Mouse (Mus musculus) heart, embryonic 12.5 days (tissue): ENCODE data around the gene Klf8. TPM values are rescaled to one million over a fixed set of nuclear protein-coding genes. Genes with fewer than 3 reads are reported as not detected.
"Not testable (repeated sequence)": the region's sequence is repeated elsewhere in the genome, so short reads cannot be mapped to it uniquely, and the experiment has no call there.

Source experiments
- ATAC-seq: fragments of 200-750 bp; cut with Nextera tagmentation; 2 replicates; pipeline ENCODE4 v1.8.0; 2017; ENCODE audit warnings: moderate TSS enrichment, moderate library complexity; ENCODE audit not compliant: insufficient number of reproducible peaks, low FRiP score
- H3K27ac ChIP-seq: fragments of 300-500 bp; sonication (generic); 2 replicates; pipeline ENCODE4 v1.5.1; 2016; ENCODE audit warnings: mild to moderate bottlenecking, moderate library complexity; ENCODE audit not compliant: poor library complexity, severe bottlenecking
- H3K27me3 ChIP-seq: fragments of 300-500 bp; sonication (generic); replicated peaks from 2 replicates; pipeline ENCODE4 v1.6.1; 2016; ENCODE audit warnings: mild to moderate bottlenecking, moderate library complexity
- H3K36me3 ChIP-seq: fragments of 300-500 bp; sonication (generic); 2 replicates; pipeline ENCODE4 v1.6.1; 2016; ENCODE audit warnings: mild to moderate bottlenecking, moderate library complexity
- H3K4me1 ChIP-seq: fragments of 300-500 bp; sonication (generic); replicated peaks from 2 replicates; pipeline ENCODE4 v1.6.1; 2016; ENCODE audit warnings: mild to moderate bottlenecking
- H3K4me2 ChIP-seq: fragments of 300-500 bp; sonication (generic); 2 replicates; pipeline ENCODE4 v1.6.1; 2016; ENCODE audit warnings: mild to moderate bottlenecking, moderate library complexity
- H3K4me3 ChIP-seq: fragments of 300-500 bp; sonication (generic); 2 replicates; pipeline ENCODE4 v1.5.1; 2016; ENCODE audit warnings: mild to moderate bottlenecking
- H3K9ac ChIP-seq: fragments of 300-500 bp; sonication (generic); 2 replicates; pipeline ENCODE4 v1.6.1; 2016; ENCODE audit warnings: mild to moderate bottlenecking, moderate library complexity
- H3K9me3 ChIP-seq: fragments of 300-500 bp; sonication (generic); replicated peaks from 2 replicates; pipeline ENCODE4 v1.6.1; 2016; ENCODE audit warnings: mild to moderate bottlenecking, moderate library complexity
- WGBS: fragments of 180-500 bp; shearing (Covaris S2); methylation state at CpG from one replicate; pipeline ENCODE4 v1.1.7; 2016; 5-methylcytosine and 5-hydroxymethylcytosine counted together
- polyA plus RNA-seq: library from polyadenylated mRNA; unstranded; fragments of >200 nt; fragmentation: Nextera tagmentation; extraction: Ambion mirVana; gene quantifications from 2 replicates; pipeline ENCODE4 v1.2.1, GENCODE M21; 2016

The Klf8 gene
- 1.8 and 2.3 TPM in 2 replicates for polyA plus RNA-seq

DNA sequence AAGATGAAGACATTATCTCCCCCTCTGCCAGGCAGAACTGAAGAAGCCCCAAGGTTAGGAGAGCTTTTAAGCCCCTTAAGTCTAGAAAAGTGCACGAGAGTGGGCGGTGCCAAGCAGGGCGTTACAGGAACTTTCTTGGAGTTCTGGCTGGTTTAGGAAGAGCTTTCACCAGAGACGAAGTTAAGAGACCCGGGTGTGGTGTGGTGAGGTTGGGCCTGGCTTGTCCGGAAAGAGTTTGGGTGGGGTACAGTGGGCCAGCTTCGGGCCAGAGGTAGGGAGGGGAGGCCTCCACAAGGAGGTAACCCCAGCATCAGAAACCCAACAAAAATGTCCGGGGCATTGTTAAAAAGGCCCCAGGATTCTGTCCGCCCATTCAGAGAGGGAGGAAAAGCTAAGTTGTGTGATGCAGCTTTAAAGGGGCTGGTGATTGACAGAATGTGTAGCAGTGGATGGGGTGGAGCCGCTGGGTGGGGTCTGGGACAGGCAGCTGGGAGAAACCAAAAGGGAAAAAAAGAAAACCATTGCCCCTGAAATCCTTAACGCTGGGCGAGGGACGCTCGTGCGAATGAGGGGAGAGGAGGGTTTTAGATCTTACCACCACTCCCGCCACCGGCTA, at the start of gene Klf8:
Gene Klf8 (plus strand): TSS at position 163 of the 616 bp plus-strand sequence.
- no peaks in the 10 kb centered on the region for H3K27me3 ChIP-seq
- H3K4me3 ChIP-seq: peak within 1 kb of the TSS; percentile 66
- no peaks in the 10 kb centered on the region for H3K9me3 ChIP-seq
- H3K27ac ChIP-seq: no peak within 1 kb of the TSS
- no peaks in the 10 kb centered on the region for H3K36me3 ChIP-seq
- H3K9ac ChIP-seq: peak within 1 kb of the TSS; percentile 64
- 26% methylated on average over 17 of the region's 17 CpGs for WGBS
- H3K4me2 ChIP-seq: peak within 1 kb of the TSS; percentile 74
- ATAC-seq: no peak
- H3K4me1 ChIP-seq: no peaks in the 10 kb centered on the region

DNA sequence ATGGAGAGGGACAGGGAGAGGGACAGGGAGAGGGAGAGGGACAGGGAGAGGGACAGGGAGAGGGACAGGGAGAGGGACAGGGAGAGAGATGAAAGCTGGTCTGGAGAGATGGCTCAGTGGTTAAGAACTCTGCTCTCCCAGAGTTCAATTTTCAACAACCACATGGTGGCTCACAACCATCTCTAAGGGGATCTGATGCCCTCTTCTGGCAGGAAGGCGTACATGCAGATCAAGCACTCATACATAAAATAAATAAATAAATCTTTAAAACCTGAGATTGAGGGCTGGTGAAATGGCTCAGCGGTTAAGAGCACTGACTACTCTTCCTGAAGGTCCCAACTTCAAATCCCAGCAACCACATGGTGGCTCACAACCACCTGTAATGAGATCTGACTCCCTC, 38.1 kb upstream of the Klf8 start:
- not testable (repeated sequence) for H3K36me3 ChIP-seq, H3K9ac ChIP-seq, H3K4me3 ChIP-seq, H3K27ac ChIP-seq, H3K4me1 ChIP-seq, ATAC-seq, H3K4me2 ChIP-seq, H3K27me3 ChIP-seq, H3K9me3 ChIP-seq
- 69% methylated on average over 2 of the region's 2 CpGs for WGBS

DNA sequence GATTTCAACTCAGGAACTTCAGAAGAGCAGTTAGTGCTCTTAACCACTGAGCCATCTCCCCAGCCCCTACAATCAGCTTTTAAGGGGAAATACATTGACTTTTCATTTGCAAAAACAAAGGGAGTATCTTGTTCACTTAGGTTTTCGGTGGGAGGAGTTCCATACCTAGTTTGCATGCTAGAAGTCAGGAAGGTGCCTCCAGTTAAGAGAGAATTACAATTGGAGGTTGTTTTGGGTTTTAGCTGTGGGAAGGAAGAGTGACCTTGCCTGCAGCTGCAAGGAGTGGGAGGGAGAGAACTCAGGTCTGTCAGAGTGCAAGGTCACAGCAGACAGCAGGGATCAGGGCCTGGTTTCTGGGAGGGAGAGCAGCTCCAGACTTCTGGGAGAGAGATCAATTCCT, 26.2 kb upstream of the Klf8 start:
- no peaks in the 10 kb centered on the region for H3K9me3 ChIP-seq
- no peaks in the 10 kb centered on the region for H3K27me3 ChIP-seq
- H3K9ac ChIP-seq: no peak overlapping the region
- H3K4me3 ChIP-seq: no peak overlapping the region
- H3K4me1 ChIP-seq: no peaks in the 10 kb centered on the region
- no peak overlapping the region for H3K27ac ChIP-seq
- no peak for ATAC-seq
- H3K4me2 ChIP-seq: no peak overlapping the region
- 61% methylated on average over 1 of the region's 1 CpGs for WGBS
- H3K36me3 ChIP-seq: no peaks in the 10 kb centered on the region

DNA sequence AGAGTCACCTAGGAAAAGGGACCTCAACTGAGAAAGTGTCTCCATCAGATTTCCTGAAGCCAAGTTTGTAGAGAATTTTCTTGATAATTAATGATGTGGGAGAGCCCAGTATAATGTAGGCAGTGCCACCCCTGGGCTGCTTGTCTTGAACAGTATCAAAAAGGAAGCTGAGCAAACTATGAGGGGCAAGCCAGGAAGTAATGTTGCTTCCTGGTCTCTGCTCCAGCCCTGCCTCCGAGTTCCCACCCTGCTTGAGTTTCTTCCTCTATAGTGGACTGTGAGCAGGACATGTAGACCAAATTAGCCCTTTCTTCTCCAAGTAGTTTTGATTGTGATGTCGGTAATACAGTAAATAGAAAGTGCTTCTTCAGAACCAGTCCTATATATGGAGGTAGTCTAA, 6.0 kb upstream of the Klf8 start:
- Histone ChIP-seq H3K9ac (no peak overlapping the region), H3K9me3 (no peaks in the 10 kb centered on the region), H3K27me3 (no peaks in the 10 kb centered on the region), H3K4me1 (no peaks in the 10 kb centered on the region), H3K4me2 (no peak overlapping the region), H3K4me3 (no peak overlapping the region), H3K27ac (no peak overlapping the region), H3K36me3 (no peaks in the 10 kb centered on the region)
- 42% methylated on average over 2 of the region's 2 CpGs for WGBS
- no peak for ATAC-seq

DNA sequence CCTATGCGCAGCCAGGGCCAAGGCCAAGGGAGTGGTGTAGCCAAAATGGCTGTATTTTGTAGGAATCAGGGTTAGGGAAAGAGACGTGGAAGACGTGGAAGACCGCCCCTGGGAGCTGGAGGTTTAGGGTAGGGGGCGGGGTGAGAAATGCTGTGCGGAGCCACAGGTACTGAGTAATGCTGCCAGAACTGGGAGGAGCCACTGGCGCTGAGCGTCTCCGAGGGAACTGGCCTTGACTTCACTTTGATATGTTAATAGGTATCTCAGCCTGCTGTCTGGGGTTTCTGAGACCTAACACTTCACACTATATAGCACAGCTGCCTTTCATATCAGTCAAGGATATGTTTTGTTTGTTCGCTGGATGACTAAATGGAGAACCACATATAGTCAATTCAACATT, 4.0 kb upstream of the Klf8 start:
- no peaks in the 10 kb centered on the region for H3K9me3 ChIP-seq
- no peak overlapping the region for H3K27ac ChIP-seq
- no peaks in the 10 kb centered on the region for H3K27me3 ChIP-seq
- H3K4me2 ChIP-seq: peak overlapping the region; percentile 48; the same call in 1 of the 2 replicates
- WGBS: 12% methylated on average over 10 of the region's 10 CpGs
- H3K4me3 ChIP-seq: no peak overlapping the region
- no peaks in the 10 kb centered on the region for H3K4me1 ChIP-seq
- H3K9ac ChIP-seq: no peak overlapping the region
- H3K36me3 ChIP-seq: no peaks in the 10 kb centered on the region
- ATAC-seq: no peak

DNA sequence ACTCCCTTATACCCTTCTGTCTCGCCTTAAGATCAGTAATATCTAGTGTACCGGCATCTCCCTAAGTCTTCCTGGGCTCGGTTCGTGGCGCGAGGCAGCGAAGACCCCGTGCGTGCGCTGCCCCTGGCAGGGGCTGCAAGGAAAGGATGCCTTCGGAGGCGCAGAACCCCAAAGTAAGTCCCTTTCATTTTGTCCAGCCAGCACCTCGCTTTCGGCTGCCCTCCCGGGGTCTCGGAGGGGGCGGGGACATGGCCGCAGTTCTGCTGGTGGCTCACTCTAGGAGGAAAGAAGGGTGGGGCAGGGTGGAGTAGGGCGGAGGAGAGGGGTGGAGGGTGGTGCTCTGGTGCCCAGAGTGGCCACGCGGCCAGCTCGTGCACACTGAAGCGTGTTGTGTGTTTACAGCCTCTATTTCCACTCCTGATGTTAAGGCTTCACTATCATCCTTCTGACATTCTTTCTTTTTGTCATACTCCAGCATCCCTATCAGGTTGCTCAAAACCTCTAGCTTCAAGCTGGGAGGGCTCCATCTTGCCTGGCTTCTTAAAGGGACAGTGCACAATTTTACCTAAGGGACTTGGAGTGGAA, 746 bp downstream of the Klf8 start:
- Histone ChIP-seq H3K27ac (no peak overlapping the region), H3K36me3 (no peaks in the 10 kb centered on the region), H3K9ac (peak overlapping the region; percentile 64), H3K4me1 (no peaks in the 10 kb centered on the region), H3K4me3 (peak overlapping the region; percentile 66), H3K4me2 (peak overlapping the region; percentile 74), H3K9me3 (no peaks in the 10 kb centered on the region), H3K27me3 (no peaks in the 10 kb centered on the region)
- 20% methylated on average over 23 of the region's 23 CpGs for WGBS
- no peak for ATAC-seq

DNA sequence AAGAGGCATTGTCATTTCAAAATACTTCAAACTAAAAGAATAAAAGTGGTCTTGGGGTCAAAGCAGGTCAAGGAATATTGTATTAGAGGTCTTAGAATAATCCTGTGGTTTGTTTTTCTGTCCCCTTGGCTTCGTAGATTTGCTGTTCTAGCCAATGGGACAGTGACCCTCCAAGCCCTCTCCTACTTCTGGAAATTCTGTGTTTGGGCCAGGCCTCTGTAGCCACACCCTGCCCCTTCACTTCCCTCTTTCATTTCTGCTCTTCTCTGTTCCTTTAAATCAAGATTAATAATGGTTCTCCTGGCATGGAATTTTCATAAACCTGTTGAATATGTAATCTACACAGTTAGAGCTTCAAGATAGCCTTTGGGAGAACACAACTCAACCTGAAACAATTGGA, 17.0 kb downstream of the Klf8 start:
- Histone ChIP-seq H3K4me2 (no peak overlapping the region), H3K27ac (no peak overlapping the region), H3K36me3 (no peaks in the 10 kb centered on the region), H3K4me3 (no peak overlapping the region), H3K9ac (no peak overlapping the region), H3K4me1 (no peaks in the 10 kb centered on the region), H3K27me3 (no peaks in the 10 kb centered on the region), H3K9me3 (no peaks in the 10 kb centered on the region)
- ATAC-seq: no peak
- WGBS: 59% methylated on average over 1 of the region's 1 CpGs

DNA sequence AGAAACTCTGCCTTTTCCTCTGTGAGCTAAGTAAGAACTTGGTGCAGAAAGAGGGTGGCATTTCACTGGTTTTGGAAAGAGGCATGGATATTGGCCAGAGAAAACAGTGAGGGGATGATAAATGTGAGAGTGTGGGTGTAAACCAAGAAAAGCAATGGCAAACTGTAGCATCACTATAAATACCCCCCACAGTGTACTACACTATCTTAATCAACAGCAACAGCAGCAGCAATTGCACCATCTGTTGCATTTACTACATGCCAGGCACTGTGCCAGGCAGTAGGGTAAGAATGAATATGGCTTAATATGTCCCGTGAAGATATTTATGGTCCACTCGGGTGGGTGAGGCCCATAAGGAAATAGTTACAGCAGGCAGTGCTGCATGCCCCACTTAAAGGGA, 18.2 kb downstream of the Klf8 start:
- Histone ChIP-seq H3K4me1 (no peaks in the 10 kb centered on the region), H3K9me3 (no peaks in the 10 kb centered on the region), H3K4me3 (no peak overlapping the region), H3K36me3 (no peaks in the 10 kb centered on the region), H3K9ac (no peak overlapping the region), H3K4me2 (no peak overlapping the region), H3K27ac (no peak overlapping the region), H3K27me3 (no peaks in the 10 kb centered on the region)
- WGBS: 76% methylated on average over 2 of the region's 2 CpGs
- no peak for ATAC-seq

DNA sequence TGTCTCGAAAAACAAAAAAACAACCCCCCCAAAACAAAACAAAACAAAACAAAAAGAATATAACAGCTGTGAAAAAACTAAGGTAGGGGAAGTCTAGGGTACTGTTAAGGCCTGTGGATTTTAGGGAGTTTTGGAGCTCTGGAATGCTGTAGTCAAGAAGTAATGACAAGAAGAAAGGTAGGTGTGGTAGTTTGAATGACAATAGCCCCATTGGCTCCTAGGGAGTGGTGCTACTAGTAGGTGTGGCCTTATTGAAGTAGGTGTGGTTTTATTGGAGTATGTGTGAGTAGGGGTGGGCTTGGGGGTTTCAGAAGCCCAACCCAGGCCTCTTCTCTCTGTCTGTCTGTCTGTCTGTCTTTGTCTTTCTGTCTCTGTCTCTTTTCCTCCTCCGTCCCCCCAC, 44.9 kb downstream of the Klf8 start:
- Histone ChIP-seq H3K27me3 (no peaks in the 10 kb centered on the region), H3K4me3 (no peak overlapping the region), H3K27ac (no peak overlapping the region), H3K4me1 (no peaks in the 10 kb centered on the region), H3K9me3 (no peaks in the 10 kb centered on the region), H3K4me2 (no peak overlapping the region), H3K9ac (no peak overlapping the region), H3K36me3 (no peaks in the 10 kb centered on the region)
- WGBS: 65% methylated on average over 2 of the region's 2 CpGs
- ATAC-seq: no peak

DNA sequence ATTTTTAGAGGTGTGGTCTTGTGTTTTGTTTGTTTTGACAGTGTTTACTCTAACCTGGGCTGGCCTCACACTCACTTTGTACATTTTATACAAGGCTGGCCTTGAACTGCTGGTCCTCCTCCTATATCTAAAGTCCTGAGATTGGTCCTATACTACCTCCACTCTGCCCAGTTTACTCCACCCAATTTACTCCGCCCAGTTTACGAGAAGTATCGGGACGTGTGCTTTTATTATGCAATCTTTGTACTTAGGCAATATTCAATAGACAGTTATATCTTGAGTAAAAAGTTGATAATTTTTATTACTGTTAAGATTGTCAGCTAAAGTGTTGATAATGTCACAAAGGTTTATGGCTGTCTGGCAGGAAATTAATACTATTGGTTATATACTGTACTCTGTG, 74.1 kb downstream of the Klf8 start:
- Histone ChIP-seq H3K4me3 (no peak overlapping the region), H3K27me3 (no peaks in the 10 kb centered on the region), H3K27ac (no peak overlapping the region), H3K4me2 (no peak overlapping the region), H3K4me1 (no peaks in the 10 kb centered on the region), H3K36me3 (no peaks in the 10 kb centered on the region), H3K9me3 (no peaks in the 10 kb centered on the region), H3K9ac (no peak overlapping the region)
- ATAC-seq: no peak
- WGBS: 87% methylated on average over 4 of the region's 4 CpGs

DNA sequence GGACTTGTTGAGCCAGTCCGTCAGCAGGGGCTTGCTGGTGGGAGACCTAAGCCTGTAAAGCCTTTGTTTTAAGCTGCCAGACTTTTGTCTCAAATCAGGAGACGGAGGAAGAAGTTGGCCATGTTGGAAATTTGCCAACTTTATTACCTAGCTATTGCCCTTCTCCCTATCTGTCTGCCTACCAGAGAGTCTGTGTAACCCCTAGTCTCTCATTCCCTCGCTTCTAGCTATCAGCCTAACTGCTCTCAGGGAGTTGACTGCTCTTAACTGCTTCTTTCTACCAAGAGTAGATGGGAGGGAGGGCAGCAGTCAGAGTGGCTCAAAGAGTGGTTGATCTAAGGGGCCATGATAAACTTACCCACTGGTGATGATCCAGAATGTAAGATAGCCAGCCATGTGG, 85.8 kb downstream of the Klf8 start:
- H3K36me3 ChIP-seq: no peaks in the 10 kb centered on the region
- no peak overlapping the region for H3K27ac ChIP-seq
- no peak overlapping the region for H3K4me2 ChIP-seq
- no peak overlapping the region for H3K4me3 ChIP-seq
- WGBS: 51% methylated on average over 3 of the region's 3 CpGs
- H3K4me1 ChIP-seq: no peaks in the 10 kb centered on the region
- no peaks in the 10 kb centered on the region for H3K27me3 ChIP-seq
- no peak overlapping the region for H3K9ac ChIP-seq
- H3K9me3 ChIP-seq: no peaks in the 10 kb centered on the region
- ATAC-seq: no peak

DNA sequence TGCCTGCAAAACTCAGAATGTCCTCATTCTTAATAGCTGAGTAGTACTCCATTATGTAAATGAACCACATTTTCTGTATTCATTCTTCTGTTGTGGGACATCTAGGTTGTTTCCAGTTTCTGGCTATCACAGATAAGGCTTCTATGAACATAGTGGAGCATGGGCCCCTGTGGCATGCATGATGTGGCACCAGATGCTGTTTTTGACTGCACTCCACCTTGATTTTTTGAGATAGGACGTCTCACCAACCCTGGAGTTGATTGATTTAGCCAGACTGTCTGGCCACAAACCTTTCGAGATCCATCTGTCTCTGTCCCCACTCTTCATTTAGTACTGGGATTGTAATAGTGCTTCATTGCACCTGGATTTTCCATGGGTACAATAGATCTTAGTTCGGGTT, 96.9 kb downstream of the Klf8 start:
- H3K4me1 ChIP-seq, H3K9ac ChIP-seq, H3K4me3 ChIP-seq, H3K9me3 ChIP-seq, H3K27ac ChIP-seq, H3K36me3 ChIP-seq, H3K4me2 ChIP-seq, H3K27me3 ChIP-seq, ATAC-seq: not testable (repeated sequence)
- WGBS: 74% methylated on average over 3 of the region's 3 CpGs
